Mouse (Mus musculus): ENCODE results near the gene Mapk11.

The Mapk11 gene

GRCm38 (mm10) chr15:89104425-89104824 lies 45.0 kb downstream of the Mapk11 start:
- in situ Hi-C loops (cut with MboI, MseI) = no loop called here

- in situ Hi-C loops (cut with MboI, MseI) = no loop called here
Observed at GRCm38 (mm10) chr15:89103921-89104320, 45.5 kb downstream of the Mapk11 start.

GRCm38 (mm10) chr15:89102646-89103045 lies 46.8 kb downstream of the Mapk11 start:
- in situ Hi-C loops (cut with MboI, MseI) = no loop called here

DNA sequence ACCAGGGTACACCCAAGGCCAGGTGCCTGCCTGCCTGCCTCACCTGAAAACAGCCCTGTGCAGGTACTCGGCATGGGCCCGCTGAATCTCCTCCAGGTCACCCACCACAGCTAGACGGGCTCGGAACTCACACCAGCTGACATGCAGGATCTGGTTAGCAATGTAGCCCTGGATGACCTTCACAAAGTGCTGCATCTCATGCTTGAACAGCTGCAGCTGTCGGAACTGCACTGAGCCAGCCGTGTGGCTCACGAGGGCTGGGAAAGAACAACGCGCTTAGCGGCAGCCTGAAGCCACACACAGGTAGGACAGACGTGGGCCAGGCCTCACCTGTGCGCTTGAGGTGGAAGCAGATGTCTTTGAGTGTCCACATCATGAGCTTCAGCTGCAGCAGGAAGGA lies 48.6 kb downstream of the Mapk11 start:
- in situ Hi-C loops (cut with MboI, MseI) = no loop called here

GRCm38 (mm10) chr15:89098616-89099015 lies 50.8 kb downstream of the Mapk11 start:
- in situ Hi-C loops (cut with MboI, MseI) = no loop called here

GRCm38 (mm10) chr15:89097450-89097849 lies 52.0 kb downstream of the Mapk11 start:
- in situ Hi-C loops (cut with MboI, MseI) = no loop called here

Measured in T-helper 17 cell (primary cell).